Mouse (Mus musculus) adrenal gland, postnatal 36 days (tissue): Measurements from ENCODE around the gene Rela. TPM values are rescaled to one million over a fixed set of nuclear protein-coding genes. Genes with fewer than 3 reads are reported as not detected.

Source experiments
- DNase-seq, 2 experiments: peaks; one replicate each; pipeline ENCODE4 v3.0.0; 2021; ENCODE audit warnings: mixed read lengths in 1 of 2
- long read RNA-seq, 2 experiments: library from polyadenylated mRNA; stranded (forward); transcript quantifications; one replicate each; pipeline ENCODE4 v2.0.0; 2021; ENCODE audit warnings: borderline sequencing depth in 2 of 2
- total RNA-seq, 2 experiments: library from RNA; stranded (reverse); gene quantifications; 2 replicates each; pipeline ENCODE4 v1.2.3; 2021

The Rela gene
- total RNA-seq = 10 to 100 TPM; 85.7 to 86.4 TPM
- long read RNA-seq, experiment 1, transcript Rela-201 (11 exons, 2,716 nt) = major isoform, 23 of 85 reads
- long read RNA-seq, experiment 1, partial matches to known transcripts = 58 of 85 reads
- long read RNA-seq, experiment 1, other reads (novel, unspliced or antisense) = 1 of 85 reads
- long read RNA-seq, experiment 2, transcript Rela-201 (11 exons, 2,716 nt) = major isoform, 22 of 35 reads
- long read RNA-seq, experiment 2, partial matches to known transcripts = 2 of 35 reads
- long read RNA-seq, experiment 2, other reads (novel, unspliced or antisense) = 11 of 35 reads

DNA sequence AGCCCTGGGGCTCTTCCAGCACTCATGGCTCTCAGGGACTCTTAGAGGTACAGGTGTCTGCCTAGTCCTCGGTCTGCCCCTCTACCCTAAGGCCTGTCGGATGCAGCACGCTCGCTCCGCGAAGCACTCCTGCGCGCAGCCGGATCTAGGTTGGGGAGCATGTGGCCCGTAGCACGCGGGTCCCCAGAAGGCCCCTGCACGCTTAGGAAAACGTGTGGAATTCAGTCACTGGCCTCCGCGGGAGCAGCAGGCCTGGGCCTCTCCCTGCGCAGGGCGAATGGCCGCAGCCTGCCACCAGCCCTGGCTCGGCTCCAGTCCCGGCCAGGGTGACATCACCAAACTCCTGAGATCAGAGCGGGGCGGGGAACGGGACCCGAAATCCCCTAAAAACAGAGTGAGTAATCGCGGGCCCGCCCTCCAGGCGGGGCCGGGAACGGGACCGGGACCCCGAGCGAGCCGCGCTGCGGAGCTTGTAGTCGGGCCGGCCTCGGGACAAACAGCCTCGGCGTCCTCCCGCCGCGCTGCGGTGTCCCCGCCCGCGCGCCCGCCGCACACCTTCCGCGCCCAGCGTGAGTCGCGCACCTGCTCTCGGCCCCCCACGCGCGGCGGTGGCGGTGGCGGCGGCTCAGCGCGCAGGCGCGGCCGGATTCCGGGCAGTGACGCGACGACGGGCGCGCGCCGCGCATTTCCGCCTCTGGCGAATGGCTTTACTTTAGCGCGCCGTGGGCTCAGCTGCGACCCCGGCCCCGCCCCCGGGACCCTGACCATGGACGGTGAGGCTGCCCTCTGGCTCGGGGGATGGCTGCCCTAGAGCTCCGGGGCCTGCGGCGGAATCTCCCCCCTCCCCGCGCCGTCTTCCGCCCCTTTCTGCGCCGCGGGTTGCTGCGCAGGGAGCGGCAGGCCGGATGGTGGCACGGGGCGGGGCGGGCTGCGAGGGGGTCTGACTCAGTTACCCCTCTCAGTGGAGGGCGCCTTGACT lies at the start of gene Rela:
TSS of gene Rela (plus strand) at position 415 of the 979 bp plus-strand sequence.
- peak; percentile 97 to 98 for DNase-seq

DNA sequence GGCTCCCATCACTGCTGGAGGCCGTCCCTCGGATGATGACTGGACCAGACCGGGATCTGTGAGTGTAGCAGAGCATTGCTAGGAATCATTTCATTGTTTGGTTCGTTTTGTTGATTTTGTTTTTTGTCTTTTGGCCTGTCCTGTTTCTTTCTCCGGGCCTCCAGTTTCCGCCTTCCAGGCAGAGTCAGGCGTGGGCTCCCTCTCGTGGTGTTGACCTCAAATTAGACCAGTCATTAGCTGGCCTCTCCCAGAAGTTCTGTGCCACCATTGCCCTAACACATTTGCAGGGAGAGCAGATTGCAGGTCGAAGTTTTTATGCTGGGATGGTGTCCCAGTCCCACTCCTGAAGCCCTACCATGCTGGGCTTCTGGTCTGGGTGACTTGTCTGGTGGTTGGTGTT lies 48.1 kb upstream of the Rela start:
- DNase-seq = no peak

- no peak for DNase-seq
Observed at GRCm38 (mm10) chr19:5591888-5592287, 45.4 kb upstream of the Rela start.

GRCm38 (mm10) chr19:5599224-5599623 lies 38.1 kb upstream of the Rela start:
- no peak for DNase-seq

DNA sequence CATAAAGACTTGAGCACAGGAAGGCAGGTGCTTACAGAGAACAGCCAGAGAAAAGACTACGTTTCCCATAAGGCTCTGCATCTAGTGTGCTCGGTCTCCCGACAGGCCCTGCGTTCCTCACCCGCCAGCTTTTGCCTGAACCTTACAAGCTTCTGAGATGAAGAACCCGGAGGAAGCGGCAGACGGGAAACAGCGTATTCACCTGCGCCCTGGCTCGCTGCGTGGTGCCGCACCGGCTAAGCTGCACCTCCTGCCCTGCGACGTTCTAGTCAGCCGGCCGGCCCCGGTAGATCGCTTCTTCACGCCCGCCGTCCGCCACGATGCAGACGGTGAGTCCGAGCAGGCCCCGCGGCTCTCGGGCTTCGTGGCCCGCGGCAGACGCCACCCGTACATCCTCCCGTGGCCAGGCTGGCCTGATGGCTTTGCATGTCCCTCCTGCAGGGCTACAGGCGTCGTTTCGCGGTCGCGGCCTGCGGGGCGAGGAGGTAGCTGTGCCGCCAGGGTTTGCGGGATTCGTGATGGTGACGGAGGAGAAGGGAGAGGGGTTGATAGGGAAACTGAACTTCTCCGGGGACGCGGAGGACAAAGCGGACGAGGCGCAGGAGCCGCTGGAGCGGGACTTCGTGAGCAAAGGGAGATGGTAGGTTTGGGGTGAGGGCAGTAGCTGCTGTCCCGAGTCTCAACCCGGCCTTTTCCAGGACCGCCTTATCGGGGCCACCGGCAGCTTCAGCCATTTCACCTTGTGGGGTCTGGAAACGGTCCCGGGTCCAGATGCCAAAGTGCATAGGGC lies 35.3 kb upstream of the Rela start, which contains the start of gene Rnaseh2c:
TSS of gene Rnaseh2c (plus strand) at position 122 of the 790 bp plus-strand sequence.
- DNase-seq = peak; percentile 81 to 83

GRCm38 (mm10) chr19:5603664-5604063 lies 33.6 kb upstream of the Rela start:
- DNase-seq = no peak

DNA sequence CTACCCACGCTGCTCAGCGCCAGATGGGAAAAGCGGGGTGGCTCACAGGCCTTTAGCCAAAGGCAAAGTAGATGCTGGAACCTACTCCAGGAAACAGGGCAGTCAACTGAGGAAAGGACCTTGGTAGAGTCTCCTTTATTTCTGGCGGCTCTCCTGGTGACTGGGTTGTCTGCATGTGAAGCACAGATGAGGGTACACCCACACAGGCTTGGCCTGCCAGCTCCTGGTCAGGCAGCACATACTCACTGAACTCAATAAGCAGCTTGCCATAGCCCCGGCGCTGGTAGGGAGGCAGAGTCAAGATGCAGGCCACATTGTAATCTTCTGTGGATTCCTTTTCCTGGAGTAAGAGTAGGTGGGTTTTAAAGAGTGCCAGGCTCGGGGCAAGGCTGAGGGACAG lies 32.2 kb upstream of the Rela start:
- DNase-seq = no peak

GRCm38 (mm10) chr19:5606196-5606595 lies 31.1 kb upstream of the Rela start:
- DNase-seq = no peak

GRCm38 (mm10) chr19:5607705-5608410 lies 29.4 kb upstream of the Rela start:
- no peak for DNase-seq

DNA sequence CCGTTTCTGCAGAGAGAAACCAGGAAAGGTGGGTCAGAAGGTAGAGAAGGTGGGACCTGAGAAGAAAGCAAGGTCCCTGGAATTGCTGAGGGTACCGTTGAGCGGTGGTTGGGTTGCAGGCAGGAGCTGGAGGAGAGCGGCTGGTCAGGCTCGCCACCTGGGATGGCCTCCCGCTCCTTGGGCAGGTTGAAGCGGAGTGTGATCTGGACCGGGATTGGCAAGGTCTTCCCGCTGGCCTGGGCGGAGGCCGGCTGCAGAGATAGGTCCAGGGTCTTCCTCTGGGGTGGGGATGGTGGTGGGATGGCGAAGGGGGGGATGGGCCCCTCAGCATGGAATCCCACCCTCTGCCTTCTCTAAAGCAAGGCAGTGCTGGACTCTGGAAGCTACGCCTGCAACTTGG lies 28.6 kb upstream of the Rela start:
- no peak for DNase-seq

- no peak for DNase-seq
Observed at GRCm38 (mm10) chr19:5609171-5609546, 28.1 kb upstream of the Rela start.

- DNase-seq = peak; percentile 91 to 96
Observed at GRCm38 (mm10) chr19:5609547-5610404, 27.5 kb upstream of the Rela start, which contains the start of gene Kat5. Gene Kat5, minus strand, starts transcription at chr19:5610237.

DNA sequence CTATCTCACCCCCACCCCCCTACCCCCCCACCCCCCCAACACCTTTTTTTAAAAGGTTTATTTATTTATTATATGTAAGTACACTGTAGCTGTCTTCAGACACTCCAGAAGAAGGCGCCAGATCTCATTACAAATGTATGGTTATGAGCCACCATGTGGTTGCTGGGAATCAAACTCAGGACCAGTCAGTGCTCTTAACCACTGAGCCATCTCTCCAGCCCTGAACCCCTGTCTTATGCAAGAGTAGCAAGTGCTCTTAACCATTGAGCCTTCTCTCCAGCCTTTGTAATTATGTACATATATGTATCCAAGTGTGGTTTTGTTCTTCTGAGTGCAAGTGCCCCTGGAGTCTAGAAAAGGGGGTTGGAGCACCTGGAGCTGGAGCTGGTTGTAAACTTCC lies 25.3 kb upstream of the Rela start:
- DNase-seq = no peak

GRCm38 (mm10) chr19:5612762-5613411 lies 24.4 kb upstream of the Rela start:
- no peak for DNase-seq

DNA sequence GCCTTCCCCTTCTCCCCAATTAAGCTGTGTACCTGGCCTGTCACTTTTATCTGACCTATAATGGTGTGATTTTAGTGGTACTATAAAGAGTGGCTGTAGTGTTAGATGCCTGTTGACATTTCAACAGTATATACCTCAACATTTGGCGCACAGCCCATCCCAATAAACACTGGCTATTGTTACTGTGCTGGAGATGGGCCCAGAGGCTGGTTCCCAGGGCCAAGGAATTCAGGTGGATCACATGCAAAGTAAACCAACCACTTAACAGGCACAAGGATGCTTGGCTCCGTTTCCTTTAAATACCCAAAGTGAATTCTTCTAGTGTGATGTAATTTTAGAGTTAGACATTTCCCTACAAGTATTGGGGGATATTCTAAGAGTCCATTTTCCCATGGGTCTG lies 22.3 kb upstream of the Rela start:
- no peak for DNase-seq

DNA sequence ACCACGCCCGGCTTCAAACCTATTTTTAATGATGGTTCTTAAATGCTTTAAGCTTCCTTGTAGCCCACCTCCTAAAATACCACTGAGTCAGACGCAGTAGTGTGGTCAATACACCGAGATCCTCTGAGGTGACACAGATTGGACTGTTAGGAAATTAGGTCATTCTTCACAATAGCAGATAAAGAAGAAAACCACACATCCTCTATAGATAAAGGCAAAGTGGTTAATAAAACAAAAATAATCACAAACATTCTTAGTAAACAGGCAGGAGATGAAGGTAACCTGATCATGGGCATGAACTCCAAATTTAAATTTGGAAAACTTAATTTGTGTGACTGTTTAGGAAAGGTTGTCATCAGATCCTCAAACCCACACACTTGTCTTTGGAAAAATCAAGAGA lies 17.3 kb upstream of the Rela start:
- DNase-seq = no peak

- DNase-seq = no peak
Observed at GRCm38 (mm10) chr19:5621884-5622283, 15.4 kb upstream of the Rela start.

GRCm38 (mm10) chr19:5625311-5625710 lies 12.0 kb upstream of the Rela start:
- DNase-seq = no peak

GRCm38 (mm10) chr19:5629907-5630306 lies 7.4 kb upstream of the Rela start:
- no peak for DNase-seq

GRCm38 (mm10) chr19:5632120-5632519 lies 5.2 kb upstream of the Rela start:
- no peak for DNase-seq
